Mouse (Mus musculus): ENCODE results near the gene Il1rapl1. TPM values are rescaled to one million over a fixed set of nuclear protein-coding genes. Genes with fewer than 3 reads are reported as not detected.

The Il1rapl1 gene
- 1 to 10 TPM in 1 of 2 experiments, under 1 TPM in 1; 0.98 to 1.4 TPM for total RNA-seq (2021)
- long read RNA-seq, experiment 1, partial matches to known transcripts, result 0 of 2 reads
- long read RNA-seq, experiment 1, other reads (novel, unspliced or antisense), result 2 of 2 reads
- long read RNA-seq, experiment 2, result 0 reads

- DNase-seq (ENCODE audit: low spot score in 2 of 2), result no peak
Observed at GRCm38 (mm10) chrX:88115609-88116073, at the start of gene Il1rapl1. TSS of gene Il1rapl1 (minus strand) at chrX:88115645.

DNA sequence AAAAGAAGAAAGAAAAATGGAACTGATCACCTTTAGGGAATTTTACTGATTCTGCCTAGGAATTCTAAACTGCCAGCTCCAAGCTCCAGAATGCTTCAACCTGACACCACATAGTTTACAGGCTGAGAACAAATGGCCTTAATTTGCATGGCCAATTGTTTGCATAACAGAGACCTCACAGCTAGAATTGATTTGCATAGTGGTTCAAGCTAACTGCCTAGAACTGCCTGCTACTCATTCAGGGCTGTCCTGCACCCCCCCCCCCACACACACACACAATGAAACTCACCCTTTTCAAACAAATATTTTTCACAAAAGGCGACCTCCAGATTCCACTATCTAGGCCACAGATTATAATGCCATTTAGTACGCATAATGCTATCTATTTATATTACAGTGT lies 42.6 kb upstream of the Il1rapl1 start:
- no peak for DNase-seq (ENCODE audit: low spot score in 2 of 2)

- DNase-seq (ENCODE audit: low spot score in 2 of 2), result no peak
Observed at GRCm38 (mm10) chrX:88125612-88126011, 10.2 kb upstream of the Il1rapl1 start.

GRCm38 (mm10) chrX:88120070-88120469 lies 4.6 kb upstream of the Il1rapl1 start:
- no peak for DNase-seq (ENCODE audit: low spot score in 2 of 2)

DNA sequence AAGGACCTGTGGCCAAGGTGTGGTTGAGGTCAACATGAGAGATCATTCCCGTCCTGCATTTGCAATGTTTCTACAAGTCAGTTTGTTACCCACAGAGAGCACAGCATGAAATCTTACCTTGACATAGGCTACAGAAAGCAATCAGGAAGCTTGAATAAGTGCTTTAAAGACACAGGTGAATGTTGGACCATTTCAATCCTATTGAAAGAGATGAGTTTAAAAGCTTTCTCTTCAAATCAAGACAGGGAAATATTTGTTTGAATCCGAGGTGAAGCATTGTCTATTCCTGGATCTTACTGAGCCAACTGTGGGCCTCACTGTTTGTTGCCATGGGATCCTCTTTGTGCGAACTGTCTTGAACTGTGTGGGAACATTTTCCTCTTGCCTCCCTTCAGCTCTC lies 2.4 kb upstream of the Il1rapl1 start:
- DNase-seq (ENCODE audit: low spot score in 2 of 2), result no peak

- no peak for DNase-seq (ENCODE audit: low spot score in 2 of 2)
Observed at GRCm38 (mm10) chrX:88116326-88116725, 881 bp upstream of the Il1rapl1 start.

- no peak for DNase-seq (ENCODE audit: low spot score in 2 of 2)
Observed at GRCm38 (mm10) chrX:88113561-88113960, 1.9 kb downstream of the Il1rapl1 start.

DNA sequence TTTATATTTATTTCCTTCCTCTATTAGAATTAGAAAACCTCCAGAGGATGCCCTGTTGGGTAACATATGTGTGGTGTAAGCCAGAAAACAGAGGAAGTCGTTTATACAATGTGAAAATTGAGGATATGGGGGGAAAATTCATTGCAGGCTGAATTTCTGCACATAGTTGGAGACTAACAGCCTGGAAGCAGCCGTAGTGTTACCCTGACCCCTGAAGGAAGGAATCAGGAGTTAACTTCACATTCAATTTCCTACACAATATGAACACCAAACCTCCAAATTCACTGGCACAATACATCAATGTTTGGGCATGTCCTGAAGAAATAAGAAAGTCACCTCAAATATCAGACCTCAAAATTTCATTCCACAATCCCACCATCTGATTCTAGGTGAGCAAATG lies 3.2 kb downstream of the Il1rapl1 start:
- no peak for DNase-seq (ENCODE audit: low spot score in 2 of 2)

- no peak for DNase-seq (ENCODE audit: low spot score in 2 of 2)
Observed at GRCm38 (mm10) chrX:88109733-88110132, 5.7 kb downstream of the Il1rapl1 start.

DNA sequence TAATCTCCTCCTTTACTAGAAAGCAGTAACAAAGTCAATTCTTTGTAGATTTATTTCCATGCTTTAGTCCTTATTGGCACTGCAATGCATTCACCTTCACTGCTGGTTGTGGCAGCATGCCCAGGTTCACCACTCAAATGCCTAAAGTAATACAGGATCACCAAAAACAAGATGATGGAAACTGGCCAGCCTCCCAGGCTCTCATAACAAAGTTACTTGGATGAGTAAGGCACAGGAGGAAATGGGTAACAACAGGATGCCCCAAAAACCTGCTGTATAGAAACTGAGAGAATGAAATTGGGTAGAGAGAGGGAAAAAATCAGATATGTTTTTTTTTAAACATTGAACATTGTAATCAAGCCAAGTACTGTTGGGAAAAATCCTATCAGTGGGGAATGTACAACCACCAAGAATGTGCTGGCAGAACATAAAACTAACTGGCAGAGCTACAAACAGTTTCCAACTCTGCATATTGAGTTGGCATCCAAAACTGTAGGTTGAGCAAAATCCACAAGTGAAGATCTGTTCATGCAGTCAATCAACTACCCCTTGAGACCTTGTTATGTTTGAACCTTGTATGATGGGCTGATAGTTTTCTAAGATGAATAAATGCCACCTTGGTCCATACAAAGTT lies 21.4 kb downstream of the Il1rapl1 start:
- DNase-seq (ENCODE audit: low spot score in 2 of 2), result no peak

DNA sequence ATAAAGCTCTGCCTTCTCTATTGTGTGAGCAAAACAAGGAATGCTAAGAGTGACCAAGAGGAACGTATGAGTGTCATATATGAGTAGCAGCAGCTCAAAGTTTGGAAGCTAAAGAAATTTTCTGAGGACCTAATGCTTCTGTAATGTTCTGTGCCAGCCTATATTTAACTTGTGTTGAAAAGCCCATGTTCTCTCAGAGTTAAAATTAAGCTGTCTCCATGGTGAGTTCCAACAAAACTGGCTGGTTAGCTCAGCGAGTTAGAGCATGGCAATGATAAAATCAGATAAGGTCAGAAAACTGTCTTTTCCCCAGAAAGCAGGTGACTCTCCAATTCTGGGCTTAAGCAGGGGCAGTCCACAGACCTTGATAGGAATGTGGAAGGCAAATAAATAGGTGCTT lies 25.6 kb downstream of the Il1rapl1 start:
- DNase-seq (ENCODE audit: low spot score in 2 of 2), result no peak

DNA sequence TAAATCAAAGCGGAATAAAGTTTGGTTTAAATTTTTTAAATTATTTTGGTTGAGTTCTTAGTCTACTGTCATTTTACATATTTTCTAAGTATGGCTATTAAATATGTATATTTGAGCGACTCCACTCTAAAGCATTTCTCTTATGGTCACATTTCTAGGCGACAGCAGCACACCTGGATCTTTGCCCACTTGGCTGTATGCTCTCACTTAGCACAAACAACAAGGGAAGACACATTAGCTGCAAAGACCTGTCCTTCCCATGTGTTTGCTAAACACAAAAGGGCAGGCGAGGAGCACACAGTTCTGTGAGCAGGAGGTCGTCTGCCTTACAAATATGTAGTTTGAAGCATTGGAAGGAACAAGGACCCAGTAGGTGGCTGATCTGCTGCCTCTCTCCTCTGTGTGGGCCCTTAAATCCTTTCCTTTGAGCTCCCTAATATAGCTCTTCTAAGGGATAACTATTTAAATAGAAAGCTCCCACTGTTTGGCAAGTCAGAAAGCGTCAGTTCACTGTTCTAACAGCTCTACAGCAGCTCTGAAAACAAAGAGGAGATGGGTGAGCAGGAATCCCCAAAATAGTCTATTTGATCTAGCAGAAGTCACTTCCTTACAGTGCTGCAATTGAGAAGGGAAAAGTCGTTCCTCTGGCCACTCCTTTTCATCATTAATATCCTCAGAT lies 42.6 kb downstream of the Il1rapl1 start:
- no peak for DNase-seq (ENCODE audit: low spot score in 2 of 2)

DNA sequence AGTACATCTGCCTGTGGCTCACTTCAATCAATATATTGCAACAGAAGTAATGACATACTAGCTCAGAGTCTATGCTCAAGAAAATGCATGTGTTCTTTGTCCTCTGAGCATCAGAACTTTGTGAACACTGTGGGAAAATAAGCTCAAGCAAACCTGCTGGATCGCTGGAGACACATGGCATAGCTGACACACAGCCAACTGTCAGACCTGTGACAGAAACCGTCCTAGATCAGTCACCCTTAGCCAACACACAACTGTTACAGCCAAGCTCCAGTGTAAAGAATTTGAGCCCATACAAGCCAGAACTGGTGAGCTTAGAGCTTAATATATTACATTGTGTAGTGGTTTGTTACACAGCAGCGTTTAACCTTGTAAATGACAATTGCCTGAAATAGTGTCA lies 45.1 kb downstream of the Il1rapl1 start:
- no peak for DNase-seq (ENCODE audit: low spot score in 2 of 2)

- DNase-seq (ENCODE audit: low spot score in 2 of 2), result no peak
Observed at GRCm38 (mm10) chrX:88043556-88043955, 71.9 kb downstream of the Il1rapl1 start.

DNA sequence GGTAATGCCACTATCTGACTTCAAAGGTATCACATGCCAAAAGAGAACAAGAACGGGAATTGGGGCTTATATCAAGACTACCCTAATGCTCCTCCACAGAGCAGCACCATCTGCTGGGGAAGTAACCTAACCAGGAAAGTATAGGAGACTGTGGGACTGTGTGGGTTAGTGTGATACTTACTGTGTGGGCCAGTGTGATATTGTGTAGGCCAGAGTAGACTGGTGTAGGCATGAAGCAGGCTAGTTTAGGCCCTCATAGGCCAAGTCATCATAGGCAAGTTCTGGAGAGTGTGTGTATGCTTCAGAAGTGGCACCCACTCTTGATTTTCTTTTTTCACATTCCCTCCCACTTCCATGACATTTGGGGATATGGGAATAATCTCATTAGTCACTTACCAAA lies 76.5 kb downstream of the Il1rapl1 start:
- DNase-seq (ENCODE audit: low spot score in 2 of 2), result no peak

GRCm38 (mm10) chrX:87897172-87897571 lies 218.3 kb downstream of the Il1rapl1 start:
- DNase-seq (ENCODE audit: low spot score in 2 of 2), result no peak

GRCm38 (mm10) chrX:87891916-87892315 lies 223.5 kb downstream of the Il1rapl1 start:
- no peak for DNase-seq (ENCODE audit: low spot score in 2 of 2)

- DNase-seq (ENCODE audit: low spot score in 2 of 2), result no peak
Observed at GRCm38 (mm10) chrX:87854107-87854506, 261.3 kb downstream of the Il1rapl1 start.

GRCm38 (mm10) chrX:87813884-87814283 lies 301.6 kb downstream of the Il1rapl1 start:
- DNase-seq (ENCODE audit: low spot score in 2 of 2), result no peak

- DNase-seq (ENCODE audit: low spot score in 2 of 2), result no peak
Observed at GRCm38 (mm10) chrX:87807717-87808116, 307.7 kb downstream of the Il1rapl1 start.

- DNase-seq (ENCODE audit: low spot score in 2 of 2), result no peak
Observed at GRCm38 (mm10) chrX:87793011-87793410, 322.4 kb downstream of the Il1rapl1 start.

DNA sequence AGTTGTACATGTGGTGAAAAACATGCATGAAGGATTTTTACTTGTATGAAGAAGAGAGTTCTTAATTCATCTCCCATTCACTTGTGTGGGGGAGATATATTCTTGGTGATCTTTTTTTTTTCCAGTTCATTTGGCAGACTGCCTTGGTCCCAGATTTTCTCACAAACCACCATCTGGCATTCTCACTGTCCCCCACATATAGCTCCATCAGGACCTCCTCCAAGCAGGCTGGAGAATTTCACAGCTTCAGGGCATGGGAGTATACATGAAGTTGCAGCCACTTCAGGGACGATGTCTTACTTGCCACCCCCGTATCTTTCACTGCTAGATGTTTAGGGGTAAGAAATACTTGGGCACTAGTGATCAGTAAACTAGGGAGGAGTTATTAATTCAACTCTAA lies 404.9 kb downstream of the Il1rapl1 start:
- DNase-seq (ENCODE audit: low spot score in 2 of 2), result no peak

- no peak for DNase-seq (ENCODE audit: low spot score in 2 of 2)
Observed at GRCm38 (mm10) chrX:87663856-87664255, 451.6 kb downstream of the Il1rapl1 start.

Measured in adrenal gland, postnatal 4 days (tissue).